8 mouse cellular contexts compared by ENCODE assay signal in the genomic region with DNA sequence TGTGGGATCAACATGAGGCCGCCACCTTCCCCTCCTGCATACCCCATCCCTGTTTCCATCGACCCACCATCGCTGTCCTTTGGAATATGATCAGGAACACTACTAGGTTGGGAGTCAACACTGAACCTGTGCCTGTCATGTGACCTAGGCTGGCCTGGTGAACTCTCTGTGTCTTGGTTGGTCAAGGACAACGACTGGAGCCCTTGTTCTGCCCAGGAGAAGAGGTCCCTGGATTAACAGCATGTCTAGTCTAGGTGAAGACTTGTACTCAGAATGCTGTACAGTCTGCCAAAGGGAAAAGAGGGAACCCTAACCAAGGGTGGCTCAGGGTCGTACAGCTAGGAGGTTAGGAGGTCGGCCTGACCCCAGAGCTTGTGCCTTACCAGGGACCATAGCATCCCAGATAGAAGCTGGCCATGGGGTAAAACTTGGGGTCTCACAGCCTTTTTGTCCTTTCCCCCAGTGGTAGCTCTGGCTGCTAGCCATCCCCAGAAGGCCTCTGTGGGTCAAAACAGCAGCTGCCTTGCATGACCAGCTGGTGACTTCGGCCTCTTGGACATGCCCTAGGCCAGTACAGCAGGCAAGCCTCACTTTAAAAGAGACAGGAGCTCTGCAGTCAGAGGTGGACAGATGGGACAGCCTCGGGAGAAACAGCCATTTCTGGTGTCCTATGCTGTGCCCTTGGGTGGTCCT. TPM values are rescaled to one million over a fixed set of nuclear protein-coding genes. Genes with fewer than 3 reads are reported as not detected.
DNase-seq lines count a peak whose midpoint lies in the region; ATAC-seq and TF ChIP-seq lines count a peak whose summit lies in the region.

No protein-coding gene starts in this region.

- no peaks in the 10 kb centered on the region for H3K36me3 ChIP-seq in heart, embryonic 10.5 days
- no peaks in the 10 kb centered on the region for H3K36me3 ChIP-seq in hindbrain, embryonic 14.5 days (replicated peaks; ENCODE audit: control insufficient read depth, insufficient read depth)
- H3K36me3 ChIP-seq in liver, embryonic 14.5 days (replicated peaks; ENCODE audit: control insufficient read depth, insufficient read depth, low read depth), result no peaks in the 10 kb centered on the region

- H3K4me2 ChIP-seq in hindbrain, embryonic 14.5 days (replicated peaks), result no peak overlapping the region
- H3K4me2 ChIP-seq in liver, embryonic 14.5 days (ENCODE audit: low read depth), result peak overlapping the region; percentile 97

- H3K27me3 ChIP-seq in heart, embryonic 10.5 days (ENCODE audit: insufficient read depth, poor library complexity, severe bottlenecking), result no peaks in the 10 kb centered on the region
- no peaks in the 10 kb centered on the region for H3K27me3 ChIP-seq in hindbrain, embryonic 14.5 days (ENCODE audit: control insufficient read depth, insufficient read depth, low read length)
- H3K27me3 ChIP-seq in liver, embryonic 14.5 days (ENCODE audit: control insufficient read depth, insufficient read depth, low read length), result no peaks in the 10 kb centered on the region

- no peak overlapping the region for H3K9ac ChIP-seq in hindbrain, embryonic 14.5 days
- peak overlapping the region; percentile 87 for H3K9ac ChIP-seq in liver, embryonic 14.5 days (replicated peaks)

- H3K9me3 ChIP-seq in heart, embryonic 10.5 days, result no peaks in the 10 kb centered on the region
- H3K9me3 ChIP-seq in hindbrain, embryonic 14.5 days (ENCODE audit: control insufficient read depth, low read length), result no peaks in the 10 kb centered on the region
- no peaks in the 10 kb centered on the region for H3K9me3 ChIP-seq in liver, embryonic 14.5 days (ENCODE audit: control insufficient read depth, low read length)

- 71% methylated on average over 8 of the region's 8 CpGs for WGBS in heart, embryonic 10.5 days
- WGBS in hindbrain, embryonic 14.5 days, result 81% methylated on average over 8 of the region's 8 CpGs
- WGBS in liver, embryonic 14.5 days (ENCODE audit: insufficient replicate concordance), result 57% methylated on average over 8 of the region's 8 CpGs

- no peak for DNase-seq in heart, embryonic 10.5 days (ENCODE audit: low spot score)
- no peak for DNase-seq in heart, postnatal 4 days
- DNase-seq in adipocyte (ENCODE audit: low spot score), result peak; percentile 57
- DNase-seq in hindbrain, embryonic 14.5 days (ENCODE audit: low spot score), result no peak
- no peak for DNase-seq in liver, embryonic 14.5 days (ENCODE audit: low read depth in 3 of 3, low spot score in 3 of 3)
- DNase-seq in right cerebral cortex, postnatal 4 days, result no peak
- DNase-seq in gastrocnemius, postnatal 25 days, result no peak

- H3K4me3 ChIP-seq in heart, embryonic 10.5 days, result no peak overlapping the region
- H3K4me3 ChIP-seq in hindbrain, embryonic 14.5 days (replicated peaks; ENCODE audit: low read length), result no peak overlapping the region
- peak overlapping the region; percentile 30 to 65 for H3K4me3 ChIP-seq in liver, embryonic 14.5 days (ENCODE audit: insufficient read depth in 1 of 2, low read depth in 2 of 2, low read length in 2 of 2)

- no peak for TF ChIP-seq CTCF in liver, embryonic 14.5 days (IDR thresholded peaks at IDR 0.05; ENCODE audit: low read depth)

- ATAC-seq in hindbrain, embryonic 14.5 days (ENCODE audit: low FRiP score), result no peak
- ATAC-seq in liver, embryonic 14.5 days (ENCODE audit: insufficient read depth), result no peak
- ATAC-seq in megakaryocyte progenitor cell, adult 5-6 weeks (replicated peaks; ENCODE audit: poor library complexity), result no peak

- H3K27ac ChIP-seq in heart, embryonic 10.5 days, result peak overlapping the region; percentile 97
- peak overlapping the region; percentile 85 for H3K27ac ChIP-seq in hindbrain, embryonic 14.5 days
- peak overlapping the region; percentile 97 for H3K27ac ChIP-seq in liver, embryonic 14.5 days

- peaks cover 64% of the 10 kb centered on the region for H3K4me1 ChIP-seq in heart, embryonic 10.5 days
- peaks cover 17% of the 10 kb centered on the region for H3K4me1 ChIP-seq in hindbrain, embryonic 14.5 days (replicated peaks; ENCODE audit: control insufficient read depth, insufficient read depth, low read length)
- peaks cover 42 to 57% of the 10 kb centered on the region in 2 experiments for H3K4me1 ChIP-seq in liver, embryonic 14.5 days (replicated peaks; ENCODE audit: control insufficient read depth in 2 of 2, insufficient read depth in 2 of 2, low read length in 1 of 2)

- no peak for TF ChIP-seq EP300 in liver, embryonic 14.5 days (IDR thresholded peaks at IDR 0.05; ENCODE audit: low read depth)

RNA-seq across cellular contexts. Expression of gene 1700001O22Rik, which starts 30.0 kb away (rescaled TPM):
- 1.3 and 1.8 TPM in 2 replicates for polyA plus RNA-seq in heart, embryonic 10.5 days (2016; fragmentation: Nextera tagmentation; extraction: Ambion mirVana)
- total RNA-seq in heart, postnatal 4 days (2021), result 1 to 10 TPM; 2.6 to 4.0 TPM
- polyA plus RNA-seq in hindbrain, embryonic 14.5 days (2014; fragmentation: Nextera tagmentation; extraction: Ambion mirVana), result 0.87 and 2.1 TPM in 2 replicates
- polyA plus RNA-seq in liver, embryonic 14.5 days (2012; rRNA removed), result not detected in 2 replicates
- polyA plus RNA-seq in liver, embryonic 14.5 days (2014; fragmentation: Nextera tagmentation; extraction: Ambion mirVana), result not detected in 2 replicates
- not detected in 2 replicates for total RNA-seq in megakaryocyte progenitor cell, adult 5-6 weeks (2015)
- total RNA-seq in megakaryocyte progenitor cell, adult 5-6 weeks (2017), result not detected in 2 replicates
- total RNA-seq in gastrocnemius, postnatal 25 days (2021), result 1 to 10 TPM in 1 of 2 experiments, under 1 TPM in 1; 0.72 to 1.5 TPM

RNA-seq across cellular contexts. Expression of gene Ntmt1, which starts 34.2 kb away (rescaled TPM):
- 102 and 116 TPM in 2 replicates for polyA plus RNA-seq in heart, embryonic 10.5 days (2016; fragmentation: Nextera tagmentation; extraction: Ambion mirVana)
- total RNA-seq in heart, postnatal 4 days (2021), result 10 to 100 TPM; 51.7 to 54.5 TPM
- 102 and 103 TPM in 2 replicates for polyA plus RNA-seq in hindbrain, embryonic 14.5 days (2014; fragmentation: Nextera tagmentation; extraction: Ambion mirVana)
- polyA plus RNA-seq in liver, embryonic 14.5 days (2012; rRNA removed), result 12.0 and 14.5 TPM in 2 replicates
- 23.3 and 25.6 TPM in 2 replicates for polyA plus RNA-seq in liver, embryonic 14.5 days (2014; fragmentation: Nextera tagmentation; extraction: Ambion mirVana)
- 15.4 and 20.2 TPM in 2 replicates for total RNA-seq in megakaryocyte progenitor cell, adult 5-6 weeks (2015)
- 15.4 and 19.9 TPM in 2 replicates for total RNA-seq in megakaryocyte progenitor cell, adult 5-6 weeks (2017)
- 10 to 100 TPM; 15.6 to 16.2 TPM for total RNA-seq in gastrocnemius, postnatal 25 days (2021)

RNA-seq across cellular contexts. Expression of gene Asb6, which starts 56.7 kb away (rescaled TPM):
- polyA plus RNA-seq in heart, embryonic 10.5 days (2016; fragmentation: Nextera tagmentation; extraction: Ambion mirVana), result 31.3 and 40.1 TPM in 2 replicates
- total RNA-seq in heart, postnatal 4 days (2021), result 10 to 100 TPM; 11.7 to 13.2 TPM
- polyA plus RNA-seq in hindbrain, embryonic 14.5 days (2014; fragmentation: Nextera tagmentation; extraction: Ambion mirVana), result 37.6 and 39.3 TPM in 2 replicates
- 25.8 and 27.0 TPM in 2 replicates for polyA plus RNA-seq in liver, embryonic 14.5 days (2012; rRNA removed)
- 25.9 and 26.2 TPM in 2 replicates for polyA plus RNA-seq in liver, embryonic 14.5 days (2014; fragmentation: Nextera tagmentation; extraction: Ambion mirVana)
- total RNA-seq in megakaryocyte progenitor cell, adult 5-6 weeks (2015), result 8.2 and 11.0 TPM in 2 replicates
- 23.9 and 24.2 TPM in 2 replicates for total RNA-seq in megakaryocyte progenitor cell, adult 5-6 weeks (2017)
- total RNA-seq in gastrocnemius, postnatal 25 days (2021), result 1 to 10 TPM; 5.4 to 5.5 TPM

Comparison
In these comparisons a context has a peak if more than half of its experiments do, and no peak if none do; other contexts are left out.
1. H3K4me3 ChIP-seq: peak in liver, embryonic 14.5 days (2 of 2); none in heart, embryonic 10.5 days (single experiment) and hindbrain, embryonic 14.5 days (single experiment).
2. Peak in every context shown above with its lines, with median percentiles within 50 percentile points of each other: H3K27ac ChIP-seq.